Mouse (Mus musculus) neural tube, embryonic 13.5 days (tissue): ENCODE results near the gene Lima1. TPM values are rescaled to one million over a fixed set of nuclear protein-coding genes. Genes with fewer than 3 reads are reported as not detected.
"Not testable (repeated sequence)": the region's sequence is repeated elsewhere in the genome, so short reads cannot be mapped to it uniquely, and the experiment has no call there.

Experiments used
- ATAC-seq: fragments of 200-750 bp; cut with Nextera tagmentation; 2 replicates; pipeline ENCODE4 v1.8.0; 2017; ENCODE audit warnings: low read depth, mild to moderate bottlenecking, moderate TSS enrichment, moderate library complexity
- H3K27ac ChIP-seq: fragments of 300-500 bp; sonication (generic); replicated peaks from 2 replicates; pipeline ENCODE4 v1.5.1; 2015; ENCODE audit warnings: moderate library complexity, mild to moderate bottlenecking, inconsistent platforms
- H3K27me3 ChIP-seq: fragments of 300-500 bp; sonication (generic); 2 replicates; pipeline ENCODE4 v1.6.1; 2015; ENCODE audit warnings: mild to moderate bottlenecking, inconsistent platforms
- H3K36me3 ChIP-seq: fragments of 300-500 bp; sonication (generic); 2 replicates; pipeline ENCODE4 v1.6.1; 2015; ENCODE audit warnings: mild to moderate bottlenecking, inconsistent platforms
- H3K4me1 ChIP-seq: fragments of 300-500 bp; sonication (generic); replicated peaks from 2 replicates; pipeline ENCODE4 v1.6.1; 2015; ENCODE audit warnings: inconsistent platforms
- H3K4me2 ChIP-seq: fragments of 300-500 bp; sonication (generic); 2 replicates; pipeline ENCODE4 v1.6.1; 2015; ENCODE audit warnings: inconsistent platforms, mild to moderate bottlenecking, moderate library complexity
- H3K4me3 ChIP-seq: fragments of 300-500 bp; sonication (generic); 2 replicates; pipeline ENCODE4 v1.5.1; 2015; ENCODE audit warnings: mild to moderate bottlenecking, inconsistent platforms
- H3K9ac ChIP-seq: fragments of 300-500 bp; sonication (generic); 2 replicates; pipeline ENCODE4 v1.6.1; 2015; ENCODE audit warnings: moderate library complexity, mild to moderate bottlenecking, inconsistent platforms
- H3K9me3 ChIP-seq: fragments of 300-500 bp; sonication (generic); 2 replicates; pipeline ENCODE4 v1.6.1; 2016; ENCODE audit warnings: inconsistent platforms
- WGBS: fragments of 180-500 bp; shearing (Covaris S2); methylation state at CpG from one replicate; pipeline ENCODE4 v1.1.7; 2015; 5-methylcytosine and 5-hydroxymethylcytosine counted together
- polyA plus RNA-seq: library from polyadenylated mRNA; unstranded; fragments of >200 nt; fragmentation: Nextera tagmentation; extraction: Ambion mirVana; gene quantifications from 2 replicates; pipeline ENCODE4 v1.2.1, GENCODE M21; 2015

The Lima1 gene
- polyA plus RNA-seq, 1 experiment from 2014 or later: 28.4 TPM

DNA sequence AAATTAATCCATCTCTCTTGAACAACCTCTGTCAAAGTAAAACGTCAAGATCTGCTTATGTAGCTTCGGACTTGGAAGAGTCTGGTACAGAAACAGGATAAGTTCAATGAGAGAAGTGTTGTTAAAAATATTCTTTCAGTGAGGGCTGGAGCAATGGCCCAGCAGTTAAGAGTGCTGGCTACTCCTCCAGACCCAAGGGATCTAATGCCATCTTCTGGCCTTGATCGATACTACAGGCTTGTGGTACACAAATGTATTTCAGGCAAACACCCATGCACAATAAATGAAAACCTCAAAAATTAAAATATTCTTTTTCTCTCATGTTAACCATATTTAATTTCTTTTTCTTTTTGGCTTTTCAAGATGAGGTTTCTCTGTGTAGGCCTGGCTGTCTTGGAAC lies 79.2 kb downstream of the Lima1 start:
- no peak for ATAC-seq
- WGBS: 90% methylated on average over 3 of the region's 3 CpGs
- no peak overlapping the region for H3K4me3 ChIP-seq

DNA sequence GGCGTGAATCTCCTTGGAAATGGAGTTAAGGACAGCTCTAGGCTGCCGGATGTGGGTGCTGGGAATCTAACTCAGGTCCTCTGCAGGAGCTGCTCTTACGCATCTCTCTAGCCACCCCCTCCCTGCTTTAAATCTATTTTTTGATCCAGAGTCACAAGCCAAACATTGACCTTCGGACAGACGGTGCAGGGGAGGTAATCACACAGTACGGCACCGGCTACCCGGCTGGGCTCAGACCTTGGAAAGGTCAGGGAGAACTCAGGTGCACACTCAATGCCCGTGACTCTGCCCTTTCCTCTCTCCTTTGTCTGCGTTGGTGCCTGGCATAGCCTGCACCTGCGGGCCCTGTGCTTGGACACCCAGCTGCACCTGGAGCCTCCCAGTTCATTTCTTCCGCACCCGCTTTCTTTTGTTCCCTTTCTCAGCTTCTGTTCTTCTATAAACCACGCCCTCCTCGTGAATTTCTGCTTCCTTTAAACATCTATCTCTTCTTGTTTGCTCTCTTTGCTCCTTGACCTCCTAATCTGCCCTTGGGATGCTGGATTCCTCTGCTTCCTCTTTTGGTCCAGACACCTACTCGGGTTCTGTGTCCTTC lies 82.9 kb downstream of the Lima1 start:
- H3K9ac ChIP-seq: no peak overlapping the region
- H3K27me3 ChIP-seq: no peaks in the 10 kb centered on the region
- ATAC-seq: no peak
- no peaks in the 10 kb centered on the region for H3K9me3 ChIP-seq
- H3K4me1 ChIP-seq: peaks cover 20% of the 10 kb centered on the region
- WGBS: 91% methylated on average over 16 of the region's 16 CpGs
- H3K27ac ChIP-seq: no peak overlapping the region
- H3K4me3 ChIP-seq: no peak overlapping the region
- H3K4me2 ChIP-seq: no peak overlapping the region
- peaks cover 35% of the 10 kb centered on the region for H3K36me3 ChIP-seq

More for the DNA sequence above, 79.2 kb downstream of the Lima1 start:
- Histone ChIP-seq H3K27ac (peak overlapping the region; percentile 88), H3K27me3 (no peaks in the 10 kb centered on the region), H3K9ac (no peak overlapping the region), H3K36me3 (peaks cover 31% of the 10 kb centered on the region), H3K4me2 (no peak overlapping the region), H3K9me3 (no peaks in the 10 kb centered on the region), H3K4me1 (peaks cover 23% of the 10 kb centered on the region)

DNA sequence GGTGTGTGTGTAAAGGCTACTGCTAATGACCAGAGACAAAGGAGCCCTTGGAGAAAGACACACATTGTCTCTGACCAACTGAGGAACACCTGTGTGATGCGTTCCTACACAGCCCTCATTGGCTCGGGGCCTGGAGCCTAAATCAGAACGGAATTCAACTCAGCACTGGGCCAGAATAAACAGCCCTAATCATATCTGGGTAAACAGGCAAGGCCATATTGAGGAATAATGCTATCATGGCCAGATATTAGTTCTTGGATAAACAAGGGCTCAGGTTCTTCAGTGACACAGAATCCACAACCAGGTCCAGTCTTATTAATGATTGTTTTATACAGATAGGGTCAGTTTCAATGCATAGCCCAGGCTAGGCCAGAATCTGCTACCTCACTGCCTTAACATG lies 84.3 kb downstream of the Lima1 start:
- Histone ChIP-seq H3K9me3 (no peaks in the 10 kb centered on the region), H3K4me3 (no peak overlapping the region), H3K27ac (no peak overlapping the region), H3K4me1 (peaks cover 17% of the 10 kb centered on the region), H3K4me2 (no peak overlapping the region), H3K9ac (no peak overlapping the region), H3K27me3 (no peaks in the 10 kb centered on the region), H3K36me3 (peaks cover 38% of the 10 kb centered on the region)
- ATAC-seq: no peak
- WGBS: 83% methylated on average over 3 of the region's 3 CpGs

DNA sequence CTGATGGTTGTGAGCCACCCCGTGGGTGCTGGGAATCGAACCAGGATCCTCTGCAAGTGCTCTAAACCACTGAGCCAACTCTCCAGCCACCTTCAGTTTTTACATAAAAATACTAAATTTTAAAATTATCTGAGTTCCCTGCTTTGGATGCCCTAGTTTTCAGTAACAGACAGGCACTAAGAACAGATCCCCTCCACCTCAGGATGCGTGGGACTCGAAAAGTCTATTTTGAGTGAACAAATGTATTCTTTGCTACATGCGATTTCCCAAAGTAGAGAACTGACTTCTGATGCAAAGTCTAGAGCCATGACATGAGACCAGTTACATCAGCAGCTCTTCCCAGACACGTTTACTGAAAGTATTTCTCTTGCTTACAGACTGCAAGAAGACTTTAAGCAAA lies 84.8 kb downstream of the Lima1 start:
- Histone ChIP-seq H3K9me3 (no peaks in the 10 kb centered on the region), H3K36me3 (peaks cover 39% of the 10 kb centered on the region), H3K4me2 (no peak overlapping the region), H3K9ac (no peak overlapping the region), H3K4me3 (no peak overlapping the region), H3K27ac (no peak overlapping the region), H3K27me3 (no peaks in the 10 kb centered on the region), H3K4me1 (peaks cover 16% of the 10 kb centered on the region)
- WGBS: 93% methylated on average over 6 of the region's 6 CpGs
- ATAC-seq: no peak

DNA sequence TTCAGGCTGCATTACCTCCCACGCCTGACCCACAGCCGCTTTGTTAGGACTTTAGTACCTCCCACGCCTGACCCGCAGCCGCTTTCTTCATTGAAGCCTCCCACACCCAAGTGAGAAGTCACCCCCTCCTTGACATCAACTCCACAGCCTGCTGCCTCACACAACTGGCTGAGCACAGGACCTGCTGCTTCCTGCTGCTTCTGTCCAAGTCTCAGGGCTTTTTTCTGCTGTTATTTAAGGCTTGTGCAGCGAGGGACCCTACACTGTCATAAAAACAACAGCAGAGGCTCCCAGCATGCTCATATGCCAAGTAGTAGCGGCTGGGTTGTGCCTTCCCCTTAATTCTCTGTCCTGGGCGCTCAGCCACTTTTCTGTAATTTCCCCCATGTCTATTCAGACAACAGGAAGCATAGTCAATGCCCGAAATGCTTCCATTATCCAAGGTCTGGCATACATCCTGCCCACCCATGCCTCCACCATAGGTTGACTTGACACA lies 87.6 kb downstream of the Lima1 start:
- peaks cover 30% of the 10 kb centered on the region for H3K36me3 ChIP-seq
- peak; percentile 65 for ATAC-seq
- H3K27ac ChIP-seq: peak overlapping the region; percentile 77
- no peak overlapping the region for H3K4me2 ChIP-seq
- no peak overlapping the region for H3K4me3 ChIP-seq
- H3K27me3 ChIP-seq: no peaks in the 10 kb centered on the region
- H3K4me1 ChIP-seq: peaks cover 16% of the 10 kb centered on the region
- H3K9me3 ChIP-seq: no peaks in the 10 kb centered on the region
- 59% methylated on average over 9 of the region's 9 CpGs for WGBS
- no peak overlapping the region for H3K9ac ChIP-seq

DNA sequence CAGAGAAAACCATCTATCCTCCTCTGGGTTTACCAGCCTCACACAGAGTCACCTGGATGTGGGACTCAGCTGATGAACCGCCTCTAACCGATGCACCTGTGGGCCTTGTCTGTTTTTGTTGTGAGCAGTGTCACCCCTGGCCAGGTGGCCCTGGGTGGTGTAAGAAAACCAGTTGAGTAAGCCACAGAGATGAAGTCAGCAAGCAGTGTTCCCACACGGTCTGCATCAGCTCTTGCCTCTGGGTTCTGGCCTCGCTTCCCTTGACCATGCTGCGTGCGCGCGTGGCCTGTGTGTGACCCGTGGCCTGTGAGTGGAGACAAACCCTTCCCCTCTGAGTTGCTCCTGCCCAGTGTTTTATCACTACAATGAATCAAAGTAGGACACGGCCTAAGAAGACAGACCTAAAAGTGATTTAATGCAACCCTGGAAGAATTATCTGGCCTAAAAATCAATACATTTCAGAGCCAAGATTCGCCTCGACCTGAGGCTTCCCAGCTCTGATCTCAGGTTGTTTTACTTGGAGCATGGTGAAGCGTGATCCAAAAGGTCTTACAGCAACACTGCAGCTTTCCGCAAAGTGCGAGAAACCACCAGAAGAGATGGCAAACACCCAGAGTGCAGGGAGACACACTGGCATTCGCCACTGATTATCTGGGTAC lies 96.5 kb downstream of the Lima1 start:
- ATAC-seq: no peak
- H3K36me3 ChIP-seq: peaks cover 39% of the 10 kb centered on the region
- no peaks in the 10 kb centered on the region for H3K9me3 ChIP-seq
- no peak overlapping the region for H3K4me2 ChIP-seq
- WGBS: 91% methylated on average over 16 of the region's 16 CpGs
- no peak overlapping the region for H3K9ac ChIP-seq
- H3K27me3 ChIP-seq: no peaks in the 10 kb centered on the region
- H3K4me1 ChIP-seq: no peaks in the 10 kb centered on the region
- no peak overlapping the region for H3K4me3 ChIP-seq
- H3K27ac ChIP-seq: no peak overlapping the region

DNA sequence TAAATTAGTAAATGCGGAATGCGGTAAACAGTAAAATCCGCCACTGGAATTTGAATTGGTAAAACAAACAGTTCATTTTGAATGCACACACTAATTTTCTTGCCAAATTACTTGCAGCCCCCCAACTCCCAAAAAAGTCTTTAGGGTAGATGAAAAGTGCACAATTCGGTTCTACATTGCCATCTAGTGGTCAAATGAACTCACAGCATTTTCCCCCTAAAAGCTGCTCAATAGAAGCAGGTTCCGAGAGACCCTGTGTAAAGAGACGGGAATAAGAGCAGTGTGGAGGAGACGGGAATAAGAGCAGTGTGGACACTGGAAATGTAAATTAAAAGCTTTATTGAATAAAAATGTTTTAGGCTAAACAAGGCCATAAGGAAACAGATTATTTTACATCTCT lies 97.1 kb downstream of the Lima1 start:
- Histone ChIP-seq H3K4me1 (0 out of 2 replicates have a peak, but pooled peaks cover under 1% of the 10 kb centered on the region), H3K4me3 (no peak overlapping the region), H3K36me3 (peaks cover 34% of the 10 kb centered on the region), H3K27me3 (no peaks in the 10 kb centered on the region), H3K4me2 (no peak overlapping the region), H3K9ac (no peak overlapping the region), H3K9me3 (no peaks in the 10 kb centered on the region), H3K27ac (no peak overlapping the region)
- WGBS: 27% methylated on average over 7 of the region's 7 CpGs
- ATAC-seq: 0 out of 2 replicates have a peak, but pooled peaks have one; percentile 65

DNA sequence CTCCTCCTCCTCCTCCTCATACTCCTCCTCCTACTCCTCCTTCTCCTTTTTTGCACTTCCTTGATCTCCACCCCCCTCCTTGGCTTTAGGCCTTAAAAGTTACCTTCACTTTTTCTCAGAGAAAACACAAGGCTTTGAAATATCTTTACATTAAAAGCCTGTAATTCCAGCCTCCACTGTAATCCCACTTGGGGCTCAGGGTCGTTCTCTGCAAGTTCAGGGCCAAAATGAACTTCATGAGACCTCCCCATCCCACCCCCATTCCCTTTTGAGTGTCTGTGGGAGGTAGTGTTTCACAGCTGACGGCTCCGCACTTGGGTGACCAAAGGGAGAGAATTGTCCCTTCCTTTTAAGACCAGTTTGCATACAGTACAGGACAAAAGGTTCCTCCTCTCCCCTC lies 102.3 kb downstream of the Lima1 start:
- no peak overlapping the region for H3K4me3 ChIP-seq

DNA sequence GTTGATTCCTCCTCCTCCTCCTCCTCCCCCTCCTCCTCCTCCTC lies 102.6 kb downstream of the Lima1 start, which contains the start of gene Cers5:
Gene Cers5, minus strand, starts transcription at position 5 of the 44 bp plus-strand sequence.
- not testable (repeated sequence) for ATAC-seq, H3K9me3 ChIP-seq, H3K27me3 ChIP-seq, H3K36me3 ChIP-seq
- Histone ChIP-seq H3K4me1 (peaks cover 29% of the 10 kb centered on the region), H3K4me3 (peak within 1 kb of the TSS; percentile 79), H3K9ac (peak within 1 kb of the TSS; percentile 95), H3K27ac (peak within 1 kb of the TSS; percentile 96), H3K4me2 (peak within 1 kb of the TSS; percentile 86)

More for the DNA sequence above, 102.3 kb downstream of the Lima1 start:
- no peak overlapping the region for H3K27ac ChIP-seq
- no peak for ATAC-seq
- H3K27me3 ChIP-seq: no peaks in the 10 kb centered on the region
- no peaks in the 10 kb centered on the region for H3K36me3 ChIP-seq
- no peaks in the 10 kb centered on the region for H3K9me3 ChIP-seq
- peak overlapping the region; percentile 86; the same call in 1 of the 2 replicates for H3K4me2 ChIP-seq
- H3K4me1 ChIP-seq: peaks cover 27% of the 10 kb centered on the region
- no peak overlapping the region for H3K9ac ChIP-seq
- whole genome bisulfite sequencing: 15% methylated on average over 3 of the region's 3 CpGs

DNA sequence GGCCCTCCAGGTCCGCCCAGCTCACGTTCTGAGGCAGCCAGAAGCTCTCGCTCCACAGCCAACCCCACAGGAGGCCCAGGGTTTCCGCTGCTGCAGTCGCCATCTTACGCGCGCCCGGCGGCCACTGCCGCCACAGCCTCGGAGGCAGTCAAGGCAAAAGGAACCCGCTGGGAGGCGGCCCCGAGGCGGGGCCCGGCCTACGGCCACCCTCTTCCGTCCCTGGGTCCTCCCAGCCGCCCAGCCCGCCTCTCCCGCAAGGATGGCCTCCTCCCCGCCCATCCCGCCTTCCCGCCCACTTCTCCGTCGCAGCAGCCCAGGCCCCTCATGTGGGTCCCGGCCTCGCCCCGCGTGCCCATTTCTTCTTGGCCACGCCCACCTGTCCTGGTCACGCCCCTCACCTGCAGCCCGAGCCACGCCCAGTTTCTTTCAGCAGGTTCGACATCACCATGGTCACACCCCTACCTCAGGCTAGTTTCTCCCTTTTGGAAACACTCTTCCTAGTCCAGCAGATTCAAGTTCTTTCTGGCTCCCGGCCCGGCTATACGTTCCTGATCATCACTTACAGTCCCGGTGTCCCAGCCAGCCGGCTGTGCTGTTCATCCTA lies 102.9 kb downstream of the Lima1 start:
- no peaks in the 10 kb centered on the region for H3K36me3 ChIP-seq
- peaks cover 29% of the 10 kb centered on the region for H3K4me1 ChIP-seq
- no peaks in the 10 kb centered on the region for H3K9me3 ChIP-seq
- peak overlapping the region; percentile 86 for H3K4me2 ChIP-seq
- peak overlapping the region; percentile 79 for H3K4me3 ChIP-seq
- peak; percentile 91 for ATAC-seq
- peak overlapping the region; percentile 96 for H3K27ac ChIP-seq
- under 1% methylated on average over 41 of the region's 41 CpGs for WGBS
- H3K9ac ChIP-seq: peak overlapping the region; percentile 95
- H3K27me3 ChIP-seq: no peaks in the 10 kb centered on the region

DNA sequence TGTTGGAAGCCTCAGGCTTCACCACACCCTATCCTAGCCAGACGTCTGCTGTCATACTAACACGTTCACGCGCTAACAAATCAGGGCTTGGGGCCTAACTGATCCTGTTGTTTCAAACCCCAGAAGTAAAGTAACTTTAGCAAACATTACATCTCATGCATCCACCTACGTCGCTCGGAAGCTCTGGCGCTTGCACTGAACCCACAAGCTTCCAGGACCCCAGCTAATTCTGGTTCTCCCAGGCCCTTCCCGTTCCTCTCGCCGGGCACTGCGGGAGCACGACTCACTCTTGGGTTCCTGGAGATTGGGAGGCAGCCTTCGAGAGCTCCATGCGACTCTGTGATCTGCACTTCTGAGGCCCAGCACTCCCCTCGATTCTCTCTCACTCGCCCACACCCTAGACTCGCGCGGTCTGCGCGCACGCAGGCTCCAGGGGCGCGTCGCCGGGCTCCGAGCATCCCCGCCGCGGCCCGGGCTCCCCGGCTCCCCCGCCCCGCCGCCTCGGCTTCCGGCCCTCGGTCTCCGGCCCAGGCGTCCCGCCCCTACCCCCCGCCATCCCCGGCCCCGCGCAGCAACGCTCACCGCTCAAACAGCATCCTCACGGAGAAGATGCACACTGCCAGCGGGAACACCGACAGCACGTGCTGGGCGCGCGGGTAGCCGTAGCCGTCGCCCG lies 103.5 kb downstream of the Lima1 start:
- ATAC-seq: peak; percentile 21
- WGBS: under 1% methylated on average over 54 of the region's 59 CpGs
- Histone ChIP-seq H3K9me3 (no peaks in the 10 kb centered on the region), H3K4me3 (peak overlapping the region; percentile 79), H3K27me3 (no peaks in the 10 kb centered on the region), H3K4me1 (peaks cover 29% of the 10 kb centered on the region), H3K27ac (peak overlapping the region; percentile 96), H3K36me3 (no peaks in the 10 kb centered on the region), H3K4me2 (peak overlapping the region; percentile 86), H3K9ac (peak overlapping the region; percentile 95)

DNA sequence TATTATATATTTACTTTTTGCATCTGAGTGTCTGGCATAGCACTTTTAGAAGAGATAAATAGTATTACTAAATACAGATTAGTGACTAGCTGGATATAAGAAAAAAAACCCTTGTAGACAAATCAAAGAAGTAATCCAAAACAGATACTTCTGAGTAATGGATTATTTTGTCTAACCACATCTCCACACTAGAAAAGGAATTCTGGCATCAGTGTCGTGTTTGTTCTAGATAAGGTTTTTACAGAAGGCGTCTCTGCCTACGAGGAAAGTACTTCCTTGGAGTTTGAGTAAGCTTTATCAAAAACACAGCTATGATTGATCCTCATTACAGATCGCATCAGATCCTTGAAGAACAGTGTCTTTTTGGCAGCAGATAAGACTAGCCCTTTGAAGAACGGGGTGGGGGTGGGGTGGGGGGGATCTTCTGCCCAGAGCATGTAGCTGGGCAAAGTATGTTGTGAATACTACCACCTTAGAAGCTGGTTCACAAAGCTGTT lies 104.2 kb downstream of the Lima1 start:
- H3K4me2 ChIP-seq: peak overlapping the region; percentile 86
- H3K27ac ChIP-seq: peak overlapping the region; percentile 96; the same call in 1 of the 2 replicates
- H3K36me3 ChIP-seq: no peaks in the 10 kb centered on the region
- H3K4me3 ChIP-seq: peak overlapping the region; percentile 79
- peak overlapping the region; percentile 95 for H3K9ac ChIP-seq
- H3K4me1 ChIP-seq: peaks cover 29% of the 10 kb centered on the region
- H3K9me3 ChIP-seq: no peaks in the 10 kb centered on the region
- ATAC-seq: no peak
- 38% methylated on average over 5 of the region's 5 CpGs for WGBS
- H3K27me3 ChIP-seq: no peaks in the 10 kb centered on the region
